Mouse (Mus musculus) activated CD4-positive, CD25-positive, alpha-beta regulatory T cell, adult 9 weeks (primary cell): ENCODE measurements around the gene Ccer1. TPM values are rescaled to one million over a fixed set of nuclear protein-coding genes. Genes with fewer than 3 reads are reported as not detected.

Experiments used
- polyA plus RNA-seq: library from polyadenylated mRNA; unstranded; fragments of 100-300 nt; shearing (Covaris generic); gene quantifications from one replicate; pipeline ENCODE4 v1.2.1, GENCODE M21; 2017

Gene Ccer1
- not detected for polyA plus RNA-seq

DNA sequence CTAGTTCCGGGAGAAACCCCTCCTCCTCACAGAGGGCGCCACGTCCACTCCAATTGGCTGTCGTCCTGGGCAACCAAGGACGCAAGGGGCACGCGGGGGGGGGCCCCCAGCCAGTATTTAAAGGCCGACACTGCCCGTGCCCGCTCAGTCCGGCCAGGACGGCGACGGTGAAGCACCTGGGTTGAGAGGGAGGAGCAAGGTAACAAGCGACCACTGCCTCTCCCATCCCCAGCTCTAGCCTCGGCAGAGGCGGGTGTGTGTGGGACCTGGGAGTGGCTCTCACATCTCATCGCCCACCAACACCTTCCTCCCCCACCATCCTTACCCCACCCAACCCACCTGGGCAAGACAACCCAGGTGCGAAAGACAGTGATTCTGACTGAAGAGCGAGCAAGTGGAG, at the start of gene Ccer1:
Ccer1 (plus strand) TSS at position 147 of the 400 bp plus-strand sequence.

DNA sequence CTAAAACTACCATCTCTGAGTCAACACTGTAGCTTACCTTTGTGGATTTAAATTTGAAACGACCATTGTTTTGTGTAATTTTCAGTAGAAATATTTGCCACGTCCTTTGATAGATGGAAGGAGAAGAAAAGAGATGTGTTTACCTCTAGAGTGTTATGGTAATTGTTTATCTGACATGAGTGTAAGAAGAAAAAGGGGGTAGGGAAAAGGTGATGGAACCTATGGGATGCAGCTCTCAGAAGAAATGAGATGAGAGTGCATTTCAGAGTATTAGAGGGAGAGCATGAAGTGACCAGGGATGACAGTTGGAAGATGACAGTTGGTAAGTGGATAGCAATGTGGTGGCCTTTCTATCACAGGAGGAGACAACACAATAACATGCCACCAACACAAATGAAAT, 49.1 kb upstream of the Ccer1 start, which contains the start of gene Epyc:
Epyc (plus strand) TSS at position 301 of the 400 bp plus-strand sequence.

DNA sequence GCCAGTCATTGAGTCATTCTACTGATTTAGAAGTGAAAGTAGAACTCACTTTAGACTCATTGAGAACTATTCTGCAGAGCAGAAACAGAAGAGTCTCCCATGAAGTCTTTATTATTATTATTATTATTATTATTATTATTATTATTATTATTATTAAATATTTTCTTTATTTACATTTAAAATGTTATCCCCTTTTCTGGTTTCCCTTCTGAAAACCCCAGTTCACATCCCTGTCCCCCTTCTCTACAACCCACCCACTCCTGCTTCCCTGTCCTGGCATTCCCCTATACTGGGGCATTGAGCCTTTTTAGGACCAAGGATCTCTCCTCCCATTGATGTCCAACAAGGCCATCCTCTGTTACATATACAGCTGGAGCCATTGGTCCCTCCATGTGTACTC, 33.8 kb downstream of the Ccer1 start, which contains the start of gene C030005K15Rik:
C030005K15Rik (minus strand) TSS at position 101 of the 400 bp plus-strand sequence.

Other genes with a start within 250 kb of the Ccer1 start
- gene Dcn, start 213.4 kb upstream of the Ccer1 start, polyA plus RNA-seq, result not detected
- gene Lum, start 127.9 kb upstream of the Ccer1 start, polyA plus RNA-seq, result not detected
- gene Kera, start 86.2 kb upstream of the Ccer1 start, polyA plus RNA-seq, result not detected
- not detected for gene Epyc, start 49.0 kb upstream of the Ccer1 start, polyA plus RNA-seq
- gene C030005K15Rik, start 33.7 kb downstream of the Ccer1 start, polyA plus RNA-seq, result not detected